Mouse (Mus musculus) thymus, adult 18-20 months (tissue): ENCODE data around the gene 1700020A23Rik.

Experiments
- DNase-seq, 2 experiments: peaks; one replicate each; pipeline ENCODE4 v3.0.0; 2022; ENCODE audit warnings: mixed read lengths in 2 of 2

1700020A23Rik gene

GRCm38 (mm10) chr2:130411558-130412495, 6.8 kb downstream of the 1700020A23Rik start:
- peak; percentile 37 to 43 for DNase-seq

- no peak for DNase-seq
These were observed 7.7 kb downstream of the 1700020A23Rik start for GRCm38 (mm10) chr2:130412775-130413174.

- DNase-seq = no peak
These were observed 9.2 kb downstream of the 1700020A23Rik start for GRCm38 (mm10) chr2:130414094-130414856.

- no peak for DNase-seq
These were observed 16.9 kb downstream of the 1700020A23Rik start for GRCm38 (mm10) chr2:130421781-130422620.

GRCm38 (mm10) chr2:130423397-130424125, 18.5 kb downstream of the 1700020A23Rik start:
- peak; percentile 70 to 72 for DNase-seq

GRCm38 (mm10) chr2:130424126-130424853, 19.2 kb downstream of the 1700020A23Rik start, which contains the start of the genes Vps16 and Pced1a:
Gene Vps16, plus strand, starts transcription at chr2:130424339.
Gene Pced1a, minus strand, starts transcription at chr2:130424701.
- peak; percentile 85 for DNase-seq

GRCm38 (mm10) chr2:130425112-130425511, 20.1 kb downstream of the 1700020A23Rik start:
- no peak for DNase-seq

- no peak for DNase-seq
These were observed 24.8 kb downstream of the 1700020A23Rik start for GRCm38 (mm10) chr2:130429851-130430250.

GRCm38 (mm10) chr2:130430484-130430883, 25.4 kb downstream of the 1700020A23Rik start:
- no peak for DNase-seq

- no peak for DNase-seq
These were observed 27.1 kb downstream of the 1700020A23Rik start for GRCm38 (mm10) chr2:130432157-130432556.

GRCm38 (mm10) chr2:130433152-130433551, 28.1 kb downstream of the 1700020A23Rik start:
- no peak for DNase-seq

GRCm38 (mm10) chr2:130436769-130437168, 31.7 kb downstream of the 1700020A23Rik start:
- no peak for DNase-seq

- no peak for DNase-seq
These were observed 33.8 kb downstream of the 1700020A23Rik start for GRCm38 (mm10) chr2:130438861-130439260.

GRCm38 (mm10) chr2:130439840-130440480, 34.9 kb downstream of the 1700020A23Rik start:
- DNase-seq = no peak

- DNase-seq = no peak
These were observed 37.1 kb downstream of the 1700020A23Rik start for GRCm38 (mm10) chr2:130442162-130442561.

- no peak for DNase-seq
These were observed 43.4 kb downstream of the 1700020A23Rik start for GRCm38 (mm10) chr2:130448449-130448848.

- DNase-seq = no peak
These were observed 44.1 kb downstream of the 1700020A23Rik start for GRCm38 (mm10) chr2:130449021-130449793.

GRCm38 (mm10) chr2:130449794-130450433, 44.9 kb downstream of the 1700020A23Rik start, which contains the start of gene Ptpra:
Gene Ptpra, plus strand, starts transcription at chr2:130450278.
- peak; percentile 85 for DNase-seq

- peak; percentile 60 to 66 for DNase-seq
These were observed 45.4 kb downstream of the 1700020A23Rik start for GRCm38 (mm10) chr2:130450434-130450796.
